Mouse (Mus musculus) cortical plate, adult 2 months (tissue): ENCODE data around the gene Gse1. TPM values are rescaled to one million over a fixed set of nuclear protein-coding genes. Genes with fewer than 3 reads are reported as not detected.

ENCODE experiments used
- H3K27ac ChIP-seq: fragments of 200-500 bp; 2 replicates; pipeline ENCODE4 v1.5.1; 2012; ENCODE audit warnings: low read length, control low read depth, inconsistent platforms; ENCODE audit not compliant: insufficient read depth
- H3K4me1 ChIP-seq: fragments of 200-500 bp; 2 replicates; pipeline ENCODE4 v1.6.1; 2011; ENCODE audit warnings: low read length; ENCODE audit not compliant: control insufficient read depth, insufficient read depth
- H3K4me3 ChIP-seq: fragments of 200-500 bp; 2 replicates; pipeline ENCODE4 v1.5.1; 2011; ENCODE audit warnings: mild to moderate bottlenecking, low read length, control low read depth; ENCODE audit not compliant: insufficient read depth
- CTCF ChIP-seq: fragments of 200-500 bp; IDR thresholded peaks from 2 replicates; pipeline ENCODE4 v1.5.1; 2011; ENCODE audit warnings: mild to moderate bottlenecking, control low read depth, low read length; ENCODE audit not compliant: insufficient read depth; ENCODE audit errors: extremely low read depth
- POLR2A ChIP-seq: fragments of 200-500 bp; IDR thresholded peaks from 2 replicates; pipeline ENCODE4 v1.6.1; 2011; ENCODE audit warnings: mild to moderate bottlenecking, low read length, control low read depth; ENCODE audit not compliant: insufficient read depth; ENCODE audit errors: extremely low read depth
- polyA plus RNA-seq: library from polyadenylated mRNA; depleted of rRNA; stranded (reverse); fragments of >200 nt; gene quantifications from 2 replicates; pipeline ENCODE4 v1.2.3, GENCODE M21; 2012

The Gse1 gene
- polyA plus RNA-seq, 1 experiment = 41.0 TPM

DNA sequence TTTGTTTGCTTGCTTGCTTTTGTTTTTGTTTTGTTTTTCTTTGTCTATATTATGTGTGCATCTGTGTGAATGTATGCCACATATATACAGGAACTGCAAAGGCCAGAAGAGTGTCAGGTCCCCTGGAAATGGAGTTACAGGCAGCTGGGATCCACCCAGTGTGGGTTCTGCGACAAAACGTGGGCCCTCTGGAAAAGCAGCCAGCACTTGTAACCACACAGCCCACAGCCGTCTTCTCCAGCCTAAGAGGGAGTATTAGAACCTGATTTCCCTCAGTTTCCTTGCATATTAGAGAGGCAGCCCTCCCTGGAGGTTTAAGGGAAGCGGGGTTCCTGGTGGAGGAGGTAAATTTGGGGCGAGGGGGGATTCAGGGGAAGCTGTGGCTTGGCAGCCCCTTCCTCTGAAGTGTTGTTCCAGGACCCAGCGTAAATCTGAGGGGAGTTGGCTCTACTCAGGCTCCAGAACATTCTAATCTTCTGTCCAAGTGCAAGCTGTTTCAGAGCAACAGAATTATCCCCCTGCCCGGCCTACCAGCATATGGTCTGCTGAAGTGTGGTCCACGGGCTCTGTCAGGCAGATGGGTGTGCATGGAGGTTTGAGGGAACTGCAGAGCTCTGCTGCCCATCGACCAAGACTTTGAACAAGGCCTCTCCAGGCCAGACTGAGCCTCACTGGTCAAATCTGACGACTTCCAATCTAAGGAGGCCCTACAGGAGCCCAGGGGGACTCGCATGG, 74.9 kb downstream of the Gse1 start:
- peak overlapping the region; percentile 37; the same call in 1 of the 2 replicates for H3K27ac ChIP-seq
- peaks cover 17% of the 10 kb centered on the region for H3K4me1 ChIP-seq
- H3K4me3 ChIP-seq = no peak overlapping the region
- TF ChIP-seq POLR2A (no peak), CTCF (no peak)

DNA sequence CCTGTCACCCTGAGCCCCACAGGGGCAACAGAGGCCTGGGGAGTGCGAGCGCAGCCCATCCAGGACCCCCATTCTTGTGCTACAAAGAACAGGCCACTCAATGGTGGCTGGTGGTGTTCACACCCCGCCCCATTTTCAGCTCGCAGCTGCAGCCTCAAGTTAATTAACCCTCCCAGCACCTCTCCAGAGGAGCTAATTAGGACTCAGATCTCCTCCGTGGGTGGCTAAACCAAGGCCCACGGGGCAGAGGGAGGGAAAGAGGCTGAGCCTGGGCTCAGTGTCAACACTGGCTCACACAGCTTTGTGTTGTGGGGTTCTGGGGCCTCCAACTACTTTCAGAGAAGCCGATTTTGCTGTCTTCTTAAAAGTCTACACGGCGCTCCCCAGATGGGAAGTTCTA, 75.8 kb downstream of the Gse1 start:
- no peak for TF ChIP-seq CTCF
- TF ChIP-seq POLR2A = no peak
- Histone ChIP-seq H3K4me3 (no peak overlapping the region), H3K27ac (0 out of 2 replicates have a peak overlapping the region, but pooled peaks have one; percentile 45), H3K4me1 (peaks cover 17% of the 10 kb centered on the region)

DNA sequence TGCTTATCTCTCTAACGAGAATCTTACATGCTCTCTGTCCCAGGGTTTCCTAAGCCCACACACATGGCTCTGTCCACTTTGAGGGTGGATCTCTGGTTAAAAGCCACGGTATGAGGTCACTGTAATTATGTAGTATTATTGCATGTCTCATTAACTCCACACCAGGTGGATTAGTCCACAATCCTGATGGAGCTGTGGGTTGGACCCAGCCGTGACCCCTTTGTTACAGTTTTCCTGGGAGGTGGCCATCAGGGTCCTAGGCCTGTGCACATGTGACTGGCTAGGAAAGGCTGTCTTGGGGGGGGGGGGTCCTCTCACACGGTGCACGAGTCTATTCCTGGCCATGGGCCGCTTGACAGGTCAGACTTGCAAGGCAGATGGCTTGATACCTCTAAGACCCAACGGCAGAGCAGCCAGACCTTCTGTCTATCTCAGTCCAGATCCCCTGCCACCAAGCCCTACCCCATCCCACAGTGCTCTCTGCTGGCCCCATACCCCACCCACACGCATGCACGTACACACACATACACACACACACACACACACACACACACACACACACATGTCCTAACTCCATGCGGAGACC, 77.6 kb downstream of the Gse1 start:
- Histone ChIP-seq H3K4me3 (no peak overlapping the region), H3K27ac (no peak overlapping the region), H3K4me1 (peaks cover 13% of the 10 kb centered on the region)
- TF ChIP-seq POLR2A (no peak), CTCF (no peak)

- Histone ChIP-seq H3K27ac (peak overlapping the region; percentile 71; the same call in 1 of the 2 replicates), H3K4me3 (no peak overlapping the region), H3K4me1 (peaks cover 11% of the 10 kb centered on the region)
- TF ChIP-seq CTCF (no peak), POLR2A (no peak)
Measured at GRCm38 (mm10) chr8:120307103-120307502, 78.8 kb downstream of the Gse1 start.

GRCm38 (mm10) chr8:120307528-120307927, 79.3 kb downstream of the Gse1 start:
- TF ChIP-seq POLR2A (no peak), CTCF (no peak)
- Histone ChIP-seq H3K4me1 (peaks cover 11% of the 10 kb centered on the region), H3K27ac (0 out of 2 replicates have a peak overlapping the region, but pooled peaks have one; percentile 71)

GRCm38 (mm10) chr8:120308131-120308530, 79.9 kb downstream of the Gse1 start:
- Histone ChIP-seq H3K4me1 (peaks cover 10% of the 10 kb centered on the region), H3K27ac (no peak overlapping the region)

More at GRCm38 (mm10) chr8:120307528-120307927, 79.3 kb downstream of the Gse1 start:
- no peak overlapping the region for H3K4me3 ChIP-seq

GRCm38 (mm10) chr8:120308553-120308952, 80.3 kb downstream of the Gse1 start:
- no peak overlapping the region for H3K27ac ChIP-seq
- TF ChIP-seq CTCF (no peak), POLR2A (no peak)
- H3K4me1 ChIP-seq = peaks cover 7% of the 10 kb centered on the region
- H3K4me3 ChIP-seq = no peak overlapping the region

More at GRCm38 (mm10) chr8:120308131-120308530, 79.9 kb downstream of the Gse1 start:
- H3K4me3 ChIP-seq = no peak overlapping the region
- no peak for TF ChIP-seq POLR2A
- TF ChIP-seq CTCF = no peak

- Histone ChIP-seq H3K4me3 (no peak overlapping the region), H3K4me1 (peaks cover 5% of the 10 kb centered on the region; the same call in 1 of the 2 replicates), H3K27ac (no peak overlapping the region)
- TF ChIP-seq POLR2A (no peak), CTCF (no peak)
Measured at GRCm38 (mm10) chr8:120309326-120309725, 81.1 kb downstream of the Gse1 start.

DNA sequence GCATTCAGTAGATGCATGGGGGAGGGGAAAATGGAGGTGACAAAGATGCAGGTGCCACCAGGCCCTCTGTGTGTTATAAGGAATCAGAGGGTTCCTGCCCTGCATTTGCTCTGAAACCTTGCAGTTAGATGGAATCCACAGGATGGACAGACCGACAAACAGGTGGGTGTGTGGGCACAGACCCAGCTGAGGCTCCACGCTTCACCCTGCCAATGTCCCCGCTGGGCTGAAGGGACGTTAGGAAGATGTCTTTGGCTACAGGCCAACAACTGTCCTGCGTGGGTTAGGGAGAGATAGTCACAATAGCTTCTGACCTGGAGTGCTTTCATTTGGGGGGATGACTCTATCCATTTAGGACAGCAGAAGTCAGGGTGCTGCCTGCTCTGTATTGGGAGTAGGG, 81.8 kb downstream of the Gse1 start:
- Histone ChIP-seq H3K4me3 (no peak overlapping the region), H3K27ac (no peak overlapping the region), H3K4me1 (peaks cover 3% of the 10 kb centered on the region; the same call in 1 of the 2 replicates)
- no peak for TF ChIP-seq CTCF
- TF ChIP-seq POLR2A = no peak

GRCm38 (mm10) chr8:120312452-120312851, 84.2 kb downstream of the Gse1 start:
- no peak overlapping the region for H3K4me3 ChIP-seq
- 0 out of 2 replicates have a peak, but pooled peaks cover 2% of the 10 kb centered on the region for H3K4me1 ChIP-seq
- no peak overlapping the region for H3K27ac ChIP-seq
- TF ChIP-seq CTCF (no peak), POLR2A (no peak)
